Mouse (Mus musculus) ovary, postnatal 10 days (tissue): ENCODE results near the gene Gfra4.
"Not testable (repeated sequence)": the region's sequence is repeated elsewhere in the genome, so short reads cannot be mapped to it uniquely, and the experiment has no call there.

Experiments
- DNase-seq: peaks from one replicate; pipeline ENCODE4 v3.0.0; 2022; ENCODE audit warnings: low spot score

The Gfra4 gene

DNA sequence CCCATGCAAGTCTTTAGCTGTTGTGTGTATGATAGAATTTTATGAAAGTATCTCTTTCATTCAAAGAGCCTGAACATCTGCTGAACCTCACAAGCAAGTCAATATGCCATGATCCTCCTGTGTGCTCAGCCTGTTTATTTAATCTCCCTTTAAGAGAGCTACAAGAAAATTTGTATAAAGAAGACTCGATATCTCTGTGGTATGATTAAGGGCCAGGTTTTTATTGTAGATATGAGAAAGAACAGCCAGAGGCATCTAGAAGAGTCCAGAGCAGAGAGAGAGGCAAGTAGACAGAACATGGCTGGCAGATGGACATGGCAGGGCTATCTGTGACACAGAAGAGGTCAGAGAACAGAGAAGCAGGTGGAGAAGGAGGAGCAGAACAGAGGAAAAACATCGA lies 3.1 kb upstream of the Gfra4 start:
- DNase-seq: no peak

DNA sequence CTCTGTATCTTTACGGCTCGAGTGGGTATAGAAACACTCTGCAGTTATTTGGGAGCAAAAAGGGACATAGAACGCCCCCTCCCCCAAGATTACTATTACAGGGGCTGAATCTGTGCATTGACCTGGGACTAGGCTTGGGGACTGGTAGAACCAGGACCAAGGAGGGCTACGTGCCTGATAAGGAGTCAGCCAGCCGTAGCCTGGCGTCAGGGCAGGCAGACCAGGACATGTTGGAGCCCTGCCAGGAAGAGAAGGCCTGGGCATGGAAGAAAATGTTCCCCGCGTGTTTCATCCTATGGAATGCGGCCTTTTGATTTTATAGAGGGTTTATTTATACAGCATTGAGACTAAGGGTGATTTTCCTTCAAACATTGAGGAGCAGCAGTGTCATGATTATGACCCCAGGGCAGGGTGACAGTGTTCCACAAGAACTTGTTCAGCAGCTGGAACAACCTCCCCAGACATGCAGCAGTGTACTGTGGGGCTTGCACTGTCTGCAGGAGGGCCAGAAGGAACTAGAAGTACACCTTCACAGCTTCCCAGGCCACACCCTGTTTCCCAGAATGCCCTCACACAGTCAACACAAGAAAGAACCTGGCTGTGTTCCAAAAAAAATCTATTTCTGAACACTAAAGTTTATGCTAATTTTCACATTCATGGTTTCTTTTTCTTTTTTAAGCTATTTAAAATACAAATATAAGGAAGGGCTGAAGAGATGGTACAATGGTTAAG lies 2.3 kb upstream of the Gfra4 start:
- DNase-seq: no peak

DNA sequence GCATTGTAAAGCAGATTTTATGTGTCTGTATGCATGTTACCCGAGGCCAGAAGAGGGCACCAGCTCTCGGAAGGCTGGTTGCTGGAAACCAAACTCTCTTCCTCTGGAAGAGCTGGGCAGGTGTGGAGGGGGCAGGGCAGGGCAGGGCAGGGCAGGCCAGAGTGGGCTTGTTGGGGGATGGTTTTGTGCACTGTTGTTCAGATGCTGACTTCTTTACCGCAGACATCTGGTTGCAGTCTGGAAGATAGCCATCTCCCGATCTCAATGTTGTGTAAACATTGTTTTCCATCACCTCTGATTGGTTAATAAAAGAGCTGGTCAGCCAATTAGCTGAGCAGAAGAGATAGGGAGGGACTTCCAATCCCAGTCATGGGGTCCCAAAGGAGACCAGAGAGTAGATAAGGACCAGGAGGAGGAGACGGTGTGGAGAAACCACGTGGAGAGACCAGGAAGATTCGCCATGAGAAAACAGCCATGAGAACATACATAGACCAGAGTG lies 1.5 kb upstream of the Gfra4 start:
- DNase-seq: no peak

DNA sequence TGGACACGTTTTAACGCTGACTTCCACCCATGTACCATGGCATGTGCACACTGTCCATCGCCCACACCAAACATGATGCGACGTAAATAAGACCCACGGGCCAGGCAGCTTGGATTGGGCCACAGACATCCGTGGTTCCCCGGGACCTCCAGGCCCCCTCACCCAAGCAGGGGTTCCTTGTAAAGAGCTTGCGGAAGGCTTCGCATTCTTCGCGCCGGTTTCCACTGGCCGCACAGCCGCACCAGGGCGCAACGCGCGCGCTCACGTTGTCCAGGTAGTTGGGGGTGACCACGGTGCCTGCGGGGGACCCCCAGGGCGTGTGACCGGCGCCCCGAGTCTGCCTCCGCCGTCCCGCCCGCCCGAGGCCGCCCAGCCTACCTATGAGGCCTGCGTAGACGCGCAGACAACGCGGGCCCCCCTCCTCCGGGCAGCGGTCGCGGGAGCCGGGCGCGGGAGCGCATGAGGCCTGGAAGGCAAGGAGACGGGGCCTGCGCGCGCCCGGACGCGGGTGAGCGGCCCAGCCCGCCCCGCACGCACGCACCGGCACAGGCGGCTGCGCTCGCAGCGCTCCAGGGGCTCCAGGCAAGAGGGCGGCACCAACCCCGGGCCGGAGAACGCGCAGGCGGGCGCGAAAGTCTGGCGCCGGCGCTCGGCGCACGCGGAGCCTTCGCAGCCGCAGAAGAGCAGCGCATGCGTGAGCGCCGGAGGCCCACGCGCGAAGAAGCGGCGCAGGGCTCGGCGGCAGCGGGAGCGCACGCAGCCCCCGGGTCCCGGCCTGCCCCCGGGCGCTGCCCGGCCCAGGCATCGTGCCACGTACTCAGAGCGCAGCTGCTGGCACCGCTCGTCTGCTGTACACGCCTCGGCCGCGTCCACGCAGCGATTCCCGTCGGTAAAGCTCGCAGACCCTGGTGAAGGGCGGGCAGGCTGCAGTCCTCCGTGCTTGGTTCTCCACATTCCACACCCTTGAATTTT lies 1.7 kb downstream of the Gfra4 start:
- DNase-seq: no peak

DNA sequence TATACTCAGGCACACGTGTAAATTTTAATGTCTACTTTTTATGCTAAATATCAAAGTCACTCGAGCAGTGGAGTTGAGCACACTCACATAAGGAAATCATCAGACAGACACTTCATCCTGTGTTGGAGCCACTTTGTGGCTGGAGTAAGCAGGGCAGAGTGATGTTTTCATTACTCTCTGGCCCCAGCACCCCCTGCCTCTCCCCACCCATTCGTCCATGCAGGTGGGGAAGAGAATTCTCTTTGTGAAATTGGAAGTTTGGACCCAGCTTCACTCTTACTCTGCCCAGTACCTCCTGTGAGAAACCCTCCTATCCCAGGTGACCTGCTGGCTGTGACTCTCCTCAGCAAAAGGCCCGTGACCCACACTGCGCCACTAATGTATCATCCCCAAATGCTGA lies 4.2 kb downstream of the Gfra4 start:
- DNase-seq: no peak

DNA sequence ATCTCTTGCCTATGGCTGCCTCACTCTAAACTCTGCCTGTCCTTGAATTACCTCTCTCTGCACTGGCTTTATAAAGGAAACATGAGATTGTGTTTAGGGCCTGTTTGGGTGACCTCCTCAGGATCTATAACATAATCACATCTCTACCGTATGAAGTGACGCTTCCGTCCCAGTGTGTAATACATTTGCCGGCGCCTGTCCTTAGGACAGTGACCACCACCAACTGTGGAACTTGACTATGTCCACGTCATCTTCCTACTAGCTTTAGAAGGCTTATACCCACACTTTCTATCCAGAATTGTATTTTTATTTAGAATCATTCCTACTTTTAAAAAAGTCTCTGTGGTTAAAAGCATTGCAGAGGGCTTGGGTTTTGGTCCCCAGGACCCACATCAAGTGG lies 4.7 kb downstream of the Gfra4 start:
- DNase-seq: no peak

DNA sequence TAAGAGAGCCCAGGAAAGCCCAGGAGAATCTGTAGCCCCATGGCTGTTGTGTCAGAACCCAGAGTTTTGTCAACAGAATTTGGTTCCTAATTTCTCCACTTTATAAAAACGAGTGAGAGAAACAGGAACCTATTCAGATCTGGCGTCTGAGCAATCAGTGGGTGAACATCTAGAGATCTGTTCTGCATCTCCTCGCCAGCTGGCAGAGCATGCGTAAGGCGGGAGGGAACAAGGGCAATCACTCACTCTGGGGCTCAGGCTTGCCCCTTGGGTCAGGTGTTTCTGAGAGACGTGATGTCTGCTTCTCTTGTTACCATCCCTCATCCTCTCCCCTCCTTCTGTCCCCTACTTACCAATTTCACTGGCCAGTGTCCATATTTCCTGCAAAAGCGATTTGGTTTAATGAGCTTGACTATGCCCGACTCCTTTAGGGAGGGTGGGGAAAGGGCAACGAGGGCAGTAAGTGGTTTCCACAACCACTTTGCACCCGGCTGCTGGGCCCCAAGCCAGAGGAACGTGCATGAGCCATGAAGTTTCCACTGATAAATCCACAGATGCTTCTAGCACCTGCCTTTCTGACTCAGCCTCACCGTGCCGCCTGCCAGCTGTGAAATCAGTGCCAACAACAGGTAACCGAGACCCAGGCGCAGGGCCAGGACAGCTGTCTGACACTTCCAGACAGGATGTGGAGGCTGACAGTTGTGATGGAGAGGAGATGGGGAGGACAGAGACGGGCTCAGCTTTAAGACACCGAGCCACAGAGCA lies 5.5 kb downstream of the Gfra4 start:
- no peak for DNase-seq

DNA sequence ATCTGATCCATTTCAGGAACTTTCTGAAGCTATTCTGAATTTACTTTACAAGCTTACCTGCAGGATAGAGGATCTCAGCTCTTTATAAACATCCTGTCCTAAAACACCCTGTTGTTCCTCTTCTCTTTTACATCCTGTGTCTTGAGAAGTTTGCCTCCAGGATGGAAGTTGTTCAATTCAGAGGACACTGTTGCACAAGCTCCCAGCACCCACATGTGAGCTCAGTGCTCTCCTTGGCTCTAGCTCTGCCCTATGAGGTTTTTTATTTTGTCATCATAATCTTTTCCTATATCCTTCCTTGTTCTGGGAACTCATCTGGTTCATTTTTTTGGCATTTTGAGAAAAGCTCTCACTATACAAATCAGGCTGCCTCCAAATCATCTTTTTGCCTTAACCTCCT lies 6.1 kb downstream of the Gfra4 start:
- DNase-seq: no peak

DNA sequence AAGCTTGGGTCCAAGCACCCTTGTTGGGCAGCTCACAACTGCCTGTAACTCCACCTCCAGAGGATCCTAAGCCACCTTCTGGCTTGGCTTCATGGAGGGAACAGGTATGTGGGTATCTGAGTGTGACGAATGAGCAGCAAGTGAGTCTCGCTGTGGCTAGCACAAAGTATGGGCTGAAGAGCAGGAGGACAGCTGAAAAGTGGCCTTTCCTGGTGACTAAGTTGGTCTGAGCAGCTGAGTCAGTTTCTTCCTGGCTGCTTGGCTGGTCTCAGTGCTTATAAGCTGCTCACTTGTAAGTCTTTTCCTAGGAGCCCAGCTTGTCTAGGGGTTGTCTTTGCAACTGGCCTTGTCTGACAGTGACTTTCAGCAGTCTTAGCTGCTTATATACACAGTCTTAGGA lies 6.5 kb downstream of the Gfra4 start:
- DNase-seq: no peak

DNA sequence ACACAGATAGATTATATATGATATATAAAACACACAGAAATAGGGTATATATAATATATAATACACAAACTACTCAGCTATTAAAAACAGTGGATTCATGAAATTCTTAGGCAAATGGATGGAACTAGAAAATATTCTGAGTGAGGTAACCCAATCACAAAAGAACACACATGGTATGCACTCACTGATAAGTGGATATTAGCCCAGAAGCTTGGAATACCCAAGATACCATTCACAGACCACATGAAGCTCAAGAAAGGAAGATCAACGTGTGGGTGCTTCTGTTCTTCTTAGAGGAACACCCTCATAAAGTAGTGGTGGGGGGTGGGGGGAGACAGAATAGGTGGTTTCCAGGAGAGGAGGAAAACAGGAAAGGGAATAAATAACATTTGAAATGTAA lies 11.5 kb downstream of the Gfra4 start:
- not testable (repeated sequence) for DNase-seq

DNA sequence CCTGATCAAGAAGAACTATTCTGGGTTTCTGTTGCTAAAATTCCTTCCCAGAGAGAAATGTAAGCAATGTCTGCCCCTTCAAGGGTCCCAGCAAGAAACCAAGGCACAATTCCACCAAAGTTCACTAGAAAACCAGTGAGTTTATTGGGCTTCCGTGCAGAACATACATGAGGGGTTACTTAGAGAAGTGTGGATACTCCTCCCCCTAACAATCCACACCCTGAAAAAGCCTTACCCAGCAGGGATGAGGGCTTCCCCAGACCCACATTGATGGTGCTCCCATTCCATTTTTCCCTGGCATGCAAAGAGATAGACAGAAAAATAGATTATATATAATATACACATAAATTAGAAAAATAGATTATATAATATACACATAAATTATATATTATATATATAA lies 11.9 kb downstream of the Gfra4 start:
- DNase-seq: no peak

DNA sequence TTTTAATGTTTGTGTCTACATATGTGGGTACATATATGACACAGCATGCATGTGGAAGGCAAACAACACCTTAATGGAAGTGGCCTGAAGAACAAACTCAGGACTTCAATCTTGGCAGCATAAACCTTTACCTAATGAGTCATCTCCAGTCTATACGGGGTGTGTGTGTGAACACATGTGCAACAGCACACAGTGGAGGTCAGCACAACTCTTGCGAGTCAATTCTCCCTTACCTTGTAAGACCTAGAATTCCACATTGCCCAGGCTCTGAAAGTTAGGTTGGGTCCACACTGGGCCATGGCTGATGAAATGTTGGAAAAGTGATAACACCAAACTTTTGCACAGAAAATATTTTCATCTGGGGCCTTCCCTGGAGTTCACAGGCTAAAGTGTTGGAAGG lies 12.3 kb downstream of the Gfra4 start:
- DNase-seq: no peak

DNA sequence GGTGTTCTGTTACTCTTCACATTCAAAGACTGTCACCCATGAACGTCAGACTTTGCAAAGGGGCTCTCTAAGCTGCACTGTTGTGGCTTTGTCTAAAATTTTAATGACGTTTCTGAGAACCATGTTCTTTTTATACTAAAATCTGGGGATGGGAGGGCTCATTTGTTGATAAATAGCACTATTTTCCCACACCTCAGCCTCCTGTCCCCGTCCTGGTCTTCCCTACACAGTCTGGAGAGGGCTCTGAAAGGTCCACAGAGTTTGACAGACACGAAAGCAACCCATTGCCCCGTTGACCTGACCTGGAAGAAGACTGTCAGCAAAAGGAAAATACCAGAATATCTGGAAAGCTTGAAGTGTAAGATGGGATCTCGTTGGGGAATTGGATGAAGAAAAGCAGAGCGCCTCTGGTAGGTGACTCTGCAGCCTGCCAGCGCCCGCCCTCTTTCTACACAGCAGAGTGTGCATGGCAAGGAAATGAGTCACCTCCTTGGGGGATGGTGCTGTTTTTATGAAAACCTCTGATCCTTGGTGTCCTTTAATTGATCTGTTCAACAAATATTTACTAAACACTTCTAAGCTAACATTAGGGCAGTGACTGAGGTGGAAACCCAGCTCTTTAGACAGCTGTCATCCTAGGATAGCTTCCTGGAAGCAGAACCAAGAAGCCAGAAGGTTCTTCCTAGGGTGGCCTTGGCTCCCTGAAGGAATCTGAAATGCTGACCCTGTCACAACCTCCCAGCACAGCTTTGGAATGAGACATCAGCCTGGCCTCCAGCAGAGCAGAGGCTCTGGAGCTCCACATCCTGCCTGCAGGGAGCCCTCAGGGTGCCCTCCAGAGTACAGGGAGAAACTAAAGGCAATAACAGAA lies 13.6 kb downstream of the Gfra4 start:
- DNase-seq: no peak

DNA sequence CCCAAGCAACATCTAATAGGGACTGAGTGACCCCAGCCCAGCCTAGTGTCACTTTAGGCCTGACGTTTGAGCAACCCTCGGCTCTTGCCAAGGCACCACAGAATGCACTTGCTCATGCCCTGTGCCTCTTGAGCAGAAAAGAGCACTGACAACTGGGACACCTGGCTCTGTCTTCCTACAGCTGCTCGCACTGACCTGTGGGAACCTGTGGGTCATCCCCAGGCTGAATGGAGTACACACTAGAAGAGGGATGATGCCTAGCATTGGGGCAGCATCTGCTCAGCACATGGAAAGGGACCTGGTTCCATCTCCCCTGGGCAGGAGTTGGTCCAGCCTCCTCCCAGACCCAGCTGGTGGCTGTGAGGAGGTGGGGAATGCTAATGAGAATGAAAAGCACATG lies 15.9 kb downstream of the Gfra4 start:
- no peak for DNase-seq

DNA sequence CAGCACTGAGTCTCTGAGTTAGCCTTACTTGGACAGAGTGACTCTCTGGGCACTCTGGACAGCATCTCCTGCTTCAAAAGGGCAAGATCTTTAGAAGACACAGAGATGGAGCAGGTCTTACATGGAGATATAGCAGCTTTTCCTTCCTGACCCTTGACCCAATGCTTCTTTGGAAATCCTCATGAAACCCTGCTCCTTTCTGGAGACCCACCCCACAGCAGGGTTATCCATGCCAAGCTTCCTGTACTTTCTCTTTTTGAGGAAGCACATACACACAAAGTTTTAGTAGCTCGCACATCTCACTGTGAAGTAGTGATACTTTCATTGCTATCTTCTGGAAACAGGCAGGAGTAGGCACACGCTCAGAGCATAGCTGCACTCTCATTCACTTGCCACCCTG lies 17.7 kb downstream of the Gfra4 start:
- no peak for DNase-seq

DNA sequence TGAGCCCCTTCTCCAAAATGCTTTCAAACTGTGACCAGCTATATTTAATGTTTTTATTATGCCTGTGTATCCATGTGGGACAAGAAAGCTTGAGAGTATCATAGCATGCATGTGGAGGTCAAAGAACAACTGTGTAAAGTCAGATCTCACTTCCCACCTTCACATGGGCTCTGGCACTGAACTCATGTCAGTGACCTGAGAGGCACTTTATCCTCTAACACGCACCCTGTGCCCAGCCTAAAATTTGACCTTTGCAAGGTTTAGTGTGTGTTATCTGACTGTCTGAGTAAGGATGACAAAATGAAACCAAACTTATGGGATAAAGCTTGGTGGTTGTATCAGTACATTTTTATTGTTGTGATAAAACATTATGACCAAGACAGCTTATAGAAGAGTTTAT lies 32.3 kb downstream of the Gfra4 start:
- DNase-seq: no peak

DNA sequence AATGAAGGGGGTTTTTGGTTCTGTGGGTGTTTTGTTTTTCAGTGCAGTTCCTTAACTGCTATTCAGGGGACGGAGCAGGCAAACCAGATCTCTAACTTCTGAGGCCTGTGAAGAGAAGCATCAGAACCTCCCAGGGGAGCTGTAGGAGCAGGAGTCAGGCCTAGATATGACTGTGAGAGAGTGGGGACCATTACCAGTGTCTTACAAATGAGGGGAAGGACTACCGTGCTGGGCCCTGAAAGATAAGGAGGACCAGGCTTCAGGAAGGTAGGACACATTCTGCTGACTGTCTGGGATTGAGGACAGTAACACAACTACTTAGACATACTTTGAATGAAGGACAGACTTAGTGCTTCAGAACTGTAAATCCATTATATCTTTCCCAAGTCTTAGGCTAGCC lies 33.8 kb downstream of the Gfra4 start:
- DNase-seq: no peak

DNA sequence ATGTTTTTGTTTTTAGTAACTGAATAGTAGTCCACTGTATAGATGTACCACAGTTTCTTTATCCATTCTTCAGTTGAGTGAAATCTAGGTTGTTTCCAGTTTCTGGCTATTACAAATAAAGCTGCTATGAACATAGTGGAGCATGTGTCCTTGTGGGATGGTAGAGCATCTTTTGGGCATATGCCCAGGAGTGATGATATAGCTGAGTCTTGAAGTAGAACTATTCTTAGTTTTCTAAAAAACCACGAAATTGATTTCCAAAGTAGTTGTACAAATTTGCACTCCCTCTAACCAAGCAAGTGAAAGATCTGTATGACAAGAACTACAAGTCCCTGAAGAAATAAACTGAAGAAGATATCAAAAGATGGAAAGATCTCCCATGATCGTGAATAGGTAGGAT lies 50.1 kb downstream of the Gfra4 start:
- DNase-seq: no peak
